Mouse (Mus musculus) embryonic fibroblast, embryonic 13.5 days (primary cell): ENCODE data around the gene Rexo1. TPM values are rescaled to one million over a fixed set of nuclear protein-coding genes. Genes with fewer than 3 reads are reported as not detected.

Experiments used
- H3K27ac ChIP-seq: 2 replicates; pipeline ENCODE4 v1.5.1; 2012; ENCODE audit warnings: low read length, control low read depth, inconsistent platforms; ENCODE audit not compliant: insufficient read depth
- H3K4me1 ChIP-seq: 2 replicates; pipeline ENCODE4 v1.6.1; 2011; ENCODE audit warnings: low read length; ENCODE audit not compliant: control insufficient read depth, insufficient read depth
- H3K4me3 ChIP-seq: 2 replicates; pipeline ENCODE4 v1.5.1; 2011; ENCODE audit warnings: mild to moderate bottlenecking, control low read depth, low read length; ENCODE audit not compliant: insufficient read depth
- CTCF ChIP-seq: IDR thresholded peaks from 2 replicates; pipeline ENCODE4 v1.5.1; 2011; ENCODE audit warnings: mild to moderate bottlenecking, control low read depth, low read length, moderate library complexity, borderline replicate concordance; ENCODE audit not compliant: insufficient read depth
- POLR2A ChIP-seq: IDR thresholded peaks from 2 replicates; pipeline ENCODE4 v1.6.1; 2011; ENCODE audit warnings: low read depth, mild to moderate bottlenecking, control low read depth, low read length, moderate library complexity
- polyA plus RNA-seq: library from polyadenylated mRNA; stranded (reverse); fragments of >200 nt; gene quantifications from 2 replicates; pipeline ENCODE4 v1.2.4, GENCODE M21; 2011; ENCODE audit warnings: low read depth; ENCODE audit not compliant: missing spikeins, insufficient read length

Rexo1 gene
- polyA plus RNA-seq, 1 experiment: 21.9 TPM

- 0 out of 2 replicates have a peak, but pooled peaks have one; percentile 10 for TF ChIP-seq POLR2A
- TF ChIP-seq CTCF: no peak
- no peak overlapping the region for H3K27ac ChIP-seq
- H3K4me3 ChIP-seq: peak overlapping the region; percentile 80
- peaks cover 7% of the 10 kb centered on the region; the same call in 1 of the 2 replicates for H3K4me1 ChIP-seq
Measured at GRCm38 (mm10) chr10:80604001-80604509, 42.7 kb upstream of the Rexo1 start.

- Histone ChIP-seq H3K4me1 (peaks cover 7% of the 10 kb centered on the region; the same call in 1 of the 2 replicates), H3K27ac (peak overlapping the region; percentile 32; the same call in 1 of the 2 replicates)
- TF ChIP-seq POLR2A (no peak), CTCF (no peak)
Measured at GRCm38 (mm10) chr10:80603364-80603763, 42.0 kb upstream of the Rexo1 start.

GRCm38 (mm10) chr10:80602698-80603325, 41.5 kb upstream of the Rexo1 start, which contains the start of the genes Scamp4 and Adat3:
Scamp4 (plus strand) TSS chr10:80602872.
Adat3 (plus strand) TSS chr10:80602880.
- Histone ChIP-seq H3K4me3 (peak within 1 kb of the TSS; percentile 80), H3K27ac (peak within 1 kb of the TSS; percentile 89), H3K4me1 (peaks cover 7% of the 10 kb centered on the region; the same call in 1 of the 2 replicates)
- TF ChIP-seq CTCF (no peak), POLR2A (peak; percentile 68)

More at GRCm38 (mm10) chr10:80603364-80603763, 42.0 kb upstream of the Rexo1 start:
- peak overlapping the region; percentile 80 for H3K4me3 ChIP-seq

- H3K4me1 ChIP-seq: no peaks in the 10 kb centered on the region
- no peak overlapping the region for H3K27ac ChIP-seq
- no peak overlapping the region for H3K4me3 ChIP-seq
- TF ChIP-seq POLR2A (no peak), CTCF (no peak)
Measured at GRCm38 (mm10) chr10:80596318-80596717, 35.0 kb upstream of the Rexo1 start.

GRCm38 (mm10) chr10:80589879-80590854, 28.8 kb upstream of the Rexo1 start, which contains the start of gene Abhd17a:
Abhd17a (minus strand) TSS chr10:80590341.
- H3K4me1 ChIP-seq: 0 out of 2 replicates have a peak, but pooled peaks cover 2% of the 10 kb centered on the region
- H3K4me3 ChIP-seq: peak within 1 kb of the TSS; percentile 88
- H3K27ac ChIP-seq: no peak within 1 kb of the TSS
- TF ChIP-seq CTCF: no peak
- peak; percentile 91 for TF ChIP-seq POLR2A

GRCm38 (mm10) chr10:80589127-80589878, 27.9 kb upstream of the Rexo1 start:
- no peak overlapping the region for H3K27ac ChIP-seq
- TF ChIP-seq POLR2A (0 out of 2 replicates have a peak, but pooled peaks have one; percentile 25), CTCF (no peak)
- H3K4me3 ChIP-seq: peak overlapping the region; percentile 88
- 0 out of 2 replicates have a peak, but pooled peaks cover 2% of the 10 kb centered on the region for H3K4me1 ChIP-seq

GRCm38 (mm10) chr10:80587305-80587657, 25.9 kb upstream of the Rexo1 start:
- TF ChIP-seq CTCF (no peak), POLR2A (no peak)
- Histone ChIP-seq H3K4me1 (0 out of 2 replicates have a peak, but pooled peaks cover 2% of the 10 kb centered on the region), H3K27ac (no peak overlapping the region), H3K4me3 (no peak overlapping the region)

- 0 out of 2 replicates have a peak, but pooled peaks cover 2% of the 10 kb centered on the region for H3K4me1 ChIP-seq
- TF ChIP-seq CTCF (no peak), POLR2A (no peak)
- no peak overlapping the region for H3K4me3 ChIP-seq
- no peak overlapping the region for H3K27ac ChIP-seq
Measured at GRCm38 (mm10) chr10:80586407-80587304, 25.3 kb upstream of the Rexo1 start.
